Mouse (Mus musculus) MEL (cell line): ENCODE measurements around the gene Lpar5. TPM values are rescaled to one million over a fixed set of nuclear protein-coding genes. Genes with fewer than 3 reads are reported as not detected.

Source experiments
- DNase-seq: peaks from one replicate; pipeline ENCODE4 v3.0.0; 2011; ENCODE audit warnings: low read depth, low spot score
- H3K27ac ChIP-seq: 2 replicates; pipeline ENCODE4 v1.5.1; 2012; ENCODE audit warnings: low read depth, mild to moderate bottlenecking, control low read depth, low read length, moderate library complexity; ENCODE audit not compliant: control insufficient read depth
- H3K27me3 ChIP-seq, 2 experiments: fragments of 150-350 bp in 1 of 2; sonication (generic) in 1 of 2; 2 replicates each; pipeline ENCODE4 v1.6.1; 2012; ENCODE audit warnings: low read length in 2 of 2, mild to moderate bottlenecking in 2 of 2, improper control_type of control experiment in 1 of 2, moderate library complexity in 1 of 2; ENCODE audit not compliant: insufficient read depth in 2 of 2, control insufficient read depth in 1 of 2
- H3K36me3 ChIP-seq, 2 experiments: 2 replicates each; pipeline ENCODE4 v1.6.1; 2012 to 2014; ENCODE audit warnings: low read length in 2 of 2, improper control_type of control experiment in 1 of 2, inconsistent platforms in 1 of 2, mild to moderate bottlenecking in 1 of 2; ENCODE audit not compliant: insufficient read depth in 2 of 2, control insufficient read depth in 1 of 2
- H3K4me1 ChIP-seq, 2 experiments: fragments of 150-350 bp in 1 of 2; sonication (generic) in 1 of 2; 2 replicates each; pipeline ENCODE4 v1.6.1; 2012; ENCODE audit warnings: low read length in 2 of 2, improper control_type of control experiment in 1 of 2, mild to moderate bottlenecking in 1 of 2; ENCODE audit not compliant: insufficient read depth in 2 of 2, control insufficient read depth in 1 of 2
- H3K4me3 ChIP-seq, 2 experiments: fragments of 150-350 bp in 1 of 2; sonication (generic) in 1 of 2; 2 replicates each; pipeline ENCODE4 v1.5.1; 2012; ENCODE audit warnings: low read depth in 2 of 2, low read length in 2 of 2, mild to moderate bottlenecking in 2 of 2, moderate library complexity in 2 of 2, control low read depth in 1 of 2, improper control_type of control experiment in 1 of 2; ENCODE audit not compliant: control insufficient read depth in 1 of 2, insufficient read depth in 1 of 2
- H3K79me2 ChIP-seq: 2 replicates; pipeline ENCODE4 v1.6.1; 2012; ENCODE audit warnings: mild to moderate bottlenecking, low read length, moderate library complexity; ENCODE audit not compliant: control insufficient read depth, poor library complexity, insufficient read depth
- H3K9ac ChIP-seq: 2 replicates; pipeline ENCODE4 v1.6.1; 2012; ENCODE audit warnings: low read depth, mild to moderate bottlenecking, control low read depth, low read length, moderate library complexity; ENCODE audit not compliant: control insufficient read depth, poor library complexity, severe bottlenecking
- H3K9me3 ChIP-seq: fragments of 150-350 bp; sonication (generic); replicated peaks from 2 replicates; pipeline ENCODE4 v1.6.1; 2012; ENCODE audit warnings: mild to moderate bottlenecking, low read length, improper control_type of control experiment, moderate library complexity; ENCODE audit not compliant: insufficient read depth
- CHD1 ChIP-seq: IDR thresholded peaks from 2 replicates; pipeline ENCODE4 v1.6.1; 2012; ENCODE audit warnings: low read depth, mild to moderate bottlenecking, inconsistent platforms, low read length, improper control_type of control experiment
- CHD2 ChIP-seq: IDR thresholded peaks from 2 replicates; pipeline ENCODE4 v1.6.1; 2011; ENCODE audit warnings: low read length, improper control_type of control experiment
- E2F4 ChIP-seq: IDR thresholded peaks from 2 replicates; pipeline ENCODE4 v1.6.1; 2011; ENCODE audit warnings: low read depth, low read length, improper control_type of control experiment, borderline replicate concordance
- ELF1 ChIP-seq: IDR thresholded peaks from 2 replicates; pipeline ENCODE4 v1.6.1; 2014; ENCODE audit warnings: low read depth, mild to moderate bottlenecking, inconsistent platforms, low read length, improper control_type of control experiment, moderate library complexity
- ETS1 ChIP-seq: IDR thresholded peaks from 2 replicates; pipeline ENCODE4 v1.6.1; 2012; ENCODE audit warnings: low read depth, mild to moderate bottlenecking, inconsistent platforms, low read length, improper control_type of control experiment, moderate library complexity
- GABPA ChIP-seq: IDR thresholded peaks from 2 replicates; pipeline ENCODE4 v1.6.1; 2012; ENCODE audit warnings: low read depth, mild to moderate bottlenecking, inconsistent platforms, low read length, improper control_type of control experiment, moderate library complexity
- HCFC1 ChIP-seq: IDR thresholded peaks from 2 replicates; pipeline ENCODE4 v1.6.1; 2012; ENCODE audit warnings: low read depth, mild to moderate bottlenecking, inconsistent platforms, low read length, improper control_type of control experiment, moderate library complexity
- JUND ChIP-seq: IDR thresholded peaks from 2 replicates; pipeline ENCODE4 v1.6.1; 2011; ENCODE audit warnings: low read depth, mild to moderate bottlenecking, improper control_type of control experiment, low read length
- KAT2A ChIP-seq: conservative IDR thresholded peaks from 2 replicates; pipeline ENCODE4 v1.6.1; 2012; ENCODE audit warnings: low read depth, low read length, improper control_type of control experiment, inconsistent platforms
- MAFK ChIP-seq: IDR thresholded peaks from 2 replicates; pipeline ENCODE4 v1.6.1; 2011; ENCODE audit warnings: low read depth, mild to moderate bottlenecking, low read length, improper control_type of control experiment, borderline replicate concordance
- MAX ChIP-seq: IDR thresholded peaks from 2 replicates; pipeline ENCODE4 v1.6.1; 2011; ENCODE audit warnings: low read length, improper control_type of control experiment
- MAZ ChIP-seq: IDR thresholded peaks from 2 replicates; pipeline ENCODE4 v1.6.1; 2012; ENCODE audit warnings: low read depth, mild to moderate bottlenecking, inconsistent platforms, low read length, improper control_type of control experiment
- MEF2A ChIP-seq: IDR thresholded peaks from 2 replicates; pipeline ENCODE4 v1.6.1; 2014; ENCODE audit warnings: low read depth, mild to moderate bottlenecking, inconsistent platforms, low read length, improper control_type of control experiment; ENCODE audit not compliant: poor library complexity, insufficient replicate concordance, severe bottlenecking; ENCODE audit errors: extremely low read depth
- MXI1 ChIP-seq: IDR thresholded peaks from 2 replicates; pipeline ENCODE4 v1.6.1; 2011; ENCODE audit warnings: mild to moderate bottlenecking, low read depth, low read length, improper control_type of control experiment
- MYB ChIP-seq: IDR thresholded peaks from 2 replicates; pipeline ENCODE4 v1.6.1; 2011; ENCODE audit warnings: mild to moderate bottlenecking, low read depth, low read length, improper control_type of control experiment
- MYC ChIP-seq: IDR thresholded peaks from 2 replicates; pipeline ENCODE4 v1.6.1; 2011; ENCODE audit warnings: low read depth, mild to moderate bottlenecking, low read length, improper control_type of control experiment, moderate library complexity
- NELFE ChIP-seq: IDR thresholded peaks from 2 replicates; pipeline ENCODE4 v1.6.1; 2011; ENCODE audit warnings: low read depth, low read length, improper control_type of control experiment
- POLR2A ChIP-seq, 2 experiments: IDR thresholded peaks; 2 replicates each; pipeline ENCODE4 v1.6.1; 2011 to 2012; ENCODE audit warnings: low read length in 2 of 2, mild to moderate bottlenecking in 2 of 2, control low read depth in 1 of 2, improper control_type of control experiment in 1 of 2, low read depth in 1 of 2, moderate library complexity in 1 of 2; ENCODE audit not compliant: control insufficient read depth in 1 of 2, insufficient read depth in 1 of 2, poor library complexity in 1 of 2
- RCOR1 ChIP-seq: IDR thresholded peaks from 2 replicates; pipeline ENCODE4 v1.6.1; 2012; ENCODE audit warnings: low read depth, mild to moderate bottlenecking, inconsistent platforms, low read length, improper control_type of control experiment
- SIN3A ChIP-seq: IDR thresholded peaks from 2 replicates; pipeline ENCODE4 v1.6.1; 2012; ENCODE audit warnings: low read length, improper control_type of control experiment, inconsistent platforms
- TCF12 ChIP-seq: IDR thresholded peaks from 2 replicates; pipeline ENCODE4 v1.6.1; 2014; ENCODE audit warnings: low read depth, mild to moderate bottlenecking, inconsistent platforms, low read length, improper control_type of control experiment, moderate library complexity
- UBTF ChIP-seq: IDR thresholded peaks from 2 replicates; pipeline ENCODE4 v1.6.1; 2012; ENCODE audit warnings: low read depth, mild to moderate bottlenecking, inconsistent platforms, low read length, improper control_type of control experiment, moderate library complexity, borderline replicate concordance; ENCODE audit not compliant: insufficient read depth
- USF2 ChIP-seq, 2 experiments: IDR thresholded peaks; 2 replicates each; pipeline ENCODE4 v1.6.1; 2011 to 2012; ENCODE audit warnings: improper control_type of control experiment in 2 of 2, low read length in 2 of 2, borderline replicate concordance in 1 of 2, inconsistent platforms in 1 of 2, low read depth in 1 of 2, mild to moderate bottlenecking in 1 of 2; ENCODE audit not compliant: insufficient read depth in 1 of 2
- ZC3H11A ChIP-seq: IDR thresholded peaks from 2 replicates; pipeline ENCODE4 v1.6.1; 2012; ENCODE audit warnings: low read depth, mild to moderate bottlenecking, inconsistent platforms, low read length, improper control_type of control experiment
- ZKSCAN1 ChIP-seq: IDR thresholded peaks from 2 replicates; pipeline ENCODE4 v1.6.1; 2012; ENCODE audit warnings: low read depth, mild to moderate bottlenecking, inconsistent platforms, low read length, improper control_type of control experiment, moderate library complexity
- polyA plus RNA-seq, 2 experiments: library from polyadenylated mRNA; stranded (reverse) in 1 of 2; unstranded in 1 of 2; fragments of >175 nt in 1 of 2; fragments of >200 nt in 1 of 2; gene quantifications; 2 replicates each; pipeline versions ENCODE4 v1.2.1 to v1.2.4; 2012; ENCODE audit warnings: low replicate concordance in 2 of 2, low read depth in 1 of 2; ENCODE audit not compliant: insufficient read length in 2 of 2, insufficient read depth in 1 of 2, missing spikeins in 1 of 2
- total RNA-seq: library from RNA; depleted of rRNA; stranded (reverse); fragments of 300-350 nt; gene quantifications from 2 replicates; pipeline ENCODE4 v1.2.3, GENCODE M21; 2012

Lpar5 gene
- total and polyA plus RNA-seq, 3 experiments: 2.8 to 16.2 TPM; not detected in 1

DNA sequence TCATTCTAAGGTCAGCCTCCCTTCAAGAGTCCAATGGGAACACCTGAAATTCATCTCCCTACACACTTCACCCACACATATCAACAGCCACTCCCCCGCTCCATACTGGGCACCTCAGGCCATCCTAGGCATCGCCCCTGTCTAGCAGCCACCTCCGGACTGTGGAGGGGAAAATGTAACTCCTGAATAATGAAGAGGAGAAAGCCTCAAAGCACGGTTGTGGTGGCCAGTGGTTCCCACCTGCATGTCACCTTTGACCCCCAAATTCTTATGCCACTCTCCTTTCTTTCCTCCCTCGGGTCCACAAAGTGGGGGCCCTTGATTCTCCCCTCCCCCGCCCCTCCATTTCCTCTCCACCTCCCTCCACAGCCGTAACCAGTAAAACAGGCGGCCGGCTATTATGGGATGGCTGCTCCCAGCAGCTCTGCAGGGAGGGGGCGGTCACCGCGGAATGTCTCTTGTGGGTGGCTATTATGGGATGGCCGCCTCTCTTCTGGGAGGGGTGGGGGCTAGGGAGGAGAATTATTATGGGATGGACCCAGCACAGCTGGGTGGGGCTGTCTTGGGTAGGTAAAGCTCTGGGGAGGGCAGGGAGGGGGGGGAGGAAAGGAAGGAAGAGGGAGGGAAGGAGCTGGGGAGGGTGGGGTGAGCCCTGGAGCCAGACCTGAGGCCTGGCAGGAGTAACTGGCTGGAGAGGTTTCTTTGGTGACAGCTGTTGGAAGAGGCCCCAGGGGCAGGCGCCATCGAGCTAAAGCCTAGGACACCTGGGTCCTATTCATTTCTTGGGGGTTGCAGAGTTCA is 22.0 kb downstream of the Lpar5 start:
- peaks cover 5 to 15% of the 10 kb centered on the region in 2 experiments for H3K4me1 ChIP-seq
- TF ChIP-seq ELF1 (peak; percentile 18; the same call in 1 of the 2 replicates), MAZ (peak; percentile 99), MAFK (no peak), TCF12 (peak; percentile 26; the same call in 1 of the 2 replicates), UBTF (no peak), SIN3A (peak; percentile 14), MYC (no peak), CHD1 (no peak), HCFC1 (peak; percentile 73), MXI1 (0 out of 2 replicates have a peak, but pooled peaks have one; percentile 11), POLR2A (IDR thresholded peaks at IDR 0.05; ENCODE audit: control insufficient read depth in 1 of 2, insufficient read depth in 1 of 2, low read depth in 1 of 2, low read length in 2 of 2, poor library complexity in 1 of 2) (peak; percentile 20 to 30; a peak in 1 of 4 replicates), NELFE (peak; percentile 7; the same call in 1 of the 2 replicates), E2F4 (no peak), ZC3H11A (0 out of 2 replicates have a peak, but pooled peaks have one; percentile 2), ETS1 (peak; percentile 78)
- TF ChIP-seq, all 39 proteins: peak for 10
- peak; percentile 93 for DNase-seq
- H3K4me3 ChIP-seq: peak overlapping the region; percentile 37 to 54
- no peaks in the 10 kb centered on the region for H3K9me3 ChIP-seq
- no peaks in the 10 kb centered on the region; the same call in 1 of the 2 replicates for H3K79me2 ChIP-seq
- H3K27ac ChIP-seq: peak overlapping the region; percentile 80
- no peaks in the 10 kb centered on the region for H3K27me3 ChIP-seq
- peaks cover 0 to 12% of the 10 kb centered on the region in 2 experiments; a peak in 2 of 4 replicates for H3K36me3 ChIP-seq
- H3K9ac ChIP-seq: peak overlapping the region; percentile 70

DNA sequence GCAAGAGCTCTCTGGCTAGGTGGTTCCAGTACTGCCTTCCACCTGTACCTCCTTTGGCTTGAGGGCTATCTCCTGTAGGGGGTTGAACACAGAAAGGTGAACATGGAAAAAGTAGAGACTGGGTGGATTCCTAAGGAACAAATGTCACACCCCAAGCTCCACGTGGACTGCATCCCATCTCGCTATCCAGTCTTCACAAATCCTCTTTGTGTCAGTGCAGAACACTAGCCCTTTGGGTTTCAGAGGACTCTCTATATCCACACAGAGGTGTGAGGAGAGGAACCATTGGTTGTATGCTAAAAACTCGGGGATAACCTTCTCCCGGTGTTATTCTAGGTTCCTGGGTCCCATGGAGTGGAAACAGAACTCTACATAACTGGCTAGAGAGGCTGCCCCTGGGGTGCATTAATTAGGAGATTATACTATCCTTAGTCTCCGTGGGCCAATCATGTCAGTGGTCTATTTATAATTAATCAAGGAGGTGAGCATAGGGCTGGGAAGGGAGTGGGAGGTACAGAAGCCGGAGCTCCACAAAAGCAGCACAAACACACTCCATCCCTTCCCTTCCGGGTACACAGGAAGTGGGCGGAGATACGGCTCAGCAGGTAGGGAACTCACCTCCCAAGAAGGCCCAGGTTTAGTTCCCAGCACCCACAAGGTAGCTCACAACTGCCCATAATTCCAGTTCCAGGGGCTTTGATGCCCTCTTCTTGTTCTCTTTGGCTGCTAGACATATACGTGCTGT is 22.8 kb downstream of the Lpar5 start:
- Histone ChIP-seq H3K79me2 (no peaks in the 10 kb centered on the region; the same call in 1 of the 2 replicates), H3K4me1 (peaks cover 8 to 19% of the 10 kb centered on the region in 2 experiments), H3K27ac (peak overlapping the region; percentile 73), H3K36me3 (peaks cover 0 to 19% of the 10 kb centered on the region in 2 experiments; a peak in 2 of 4 replicates), H3K4me3 (peak overlapping the region; percentile 33 to 44), H3K9me3 (no peaks in the 10 kb centered on the region), H3K9ac (peak overlapping the region; percentile 59), H3K27me3 (no peaks in the 10 kb centered on the region)
- DNase-seq: peak; percentile 79
- TF ChIP-seq JUND (no peak), HCFC1 (peak; percentile 75), POLR2A (IDR thresholded peaks at IDR 0.05; ENCODE audit: control insufficient read depth in 1 of 2, insufficient read depth in 1 of 2, low read depth in 1 of 2, low read length in 2 of 2, poor library complexity in 1 of 2) (peak in 1 of 2 experiments; percentile 33; a peak in 1 of 4 replicates), SIN3A (peak; percentile 54; the same call in 1 of the 2 replicates), GABPA (no peak), CHD2 (no peak), USF2 (IDR thresholded peaks at IDR 0.05; ENCODE audit: borderline replicate concordance in 1 of 2, insufficient read depth in 1 of 2, low read depth in 1 of 2, low read length in 2 of 2) (no peak), ZKSCAN1 (no peak), UBTF (no peak), MAX (peak; percentile 59), MXI1 (peak; percentile 79), KAT2A (peak; percentile 22; the same call in 1 of the 2 replicates), MEF2A (no peak), RCOR1 (0 out of 2 replicates have a peak, but pooled peaks have one; percentile 31), MYC (0 out of 2 replicates have a peak, but pooled peaks have one; percentile 53), ELF1 (peak; percentile 70), MYB (no peak)
